Mouse (Mus musculus) adrenal gland, postnatal 14 days (tissue): ENCODE results near the gene Gm20877. TPM values are rescaled to one million over a fixed set of nuclear protein-coding genes. Genes with fewer than 3 reads are reported as not detected.
"Not testable (repeated sequence)": the region's sequence is repeated elsewhere in the genome, so short reads cannot be mapped to it uniquely, and the experiment has no call there.

Experiments
- DNase-seq: peaks from one replicate; pipeline ENCODE4 v3.0.0; 2021; ENCODE audit warnings: mixed read lengths
- long read RNA-seq, 2 experiments: library from polyadenylated mRNA; stranded (forward); transcript quantifications; one replicate each; pipeline ENCODE4 v2.0.0; 2021
- total RNA-seq: library from RNA; stranded (reverse); gene quantifications from 2 replicates; pipeline ENCODE4 v1.2.3, GENCODE M21; 2021

Gene Gm20877
- total RNA-seq = not detected in 2 replicates
- long read RNA-seq, experiment 1 = 0 reads
- long read RNA-seq, experiment 2 = 0 reads

- DNase-seq = not testable (repeated sequence)
These were observed at the start of gene Gm20877 for GRCm38 (mm10) chrY:17093573-17093972. Gene Gm20877, plus strand, starts transcription at chrY:17093873.
